ENCODE assay signal across 20 mouse cellular contexts in the genomic region with DNA sequence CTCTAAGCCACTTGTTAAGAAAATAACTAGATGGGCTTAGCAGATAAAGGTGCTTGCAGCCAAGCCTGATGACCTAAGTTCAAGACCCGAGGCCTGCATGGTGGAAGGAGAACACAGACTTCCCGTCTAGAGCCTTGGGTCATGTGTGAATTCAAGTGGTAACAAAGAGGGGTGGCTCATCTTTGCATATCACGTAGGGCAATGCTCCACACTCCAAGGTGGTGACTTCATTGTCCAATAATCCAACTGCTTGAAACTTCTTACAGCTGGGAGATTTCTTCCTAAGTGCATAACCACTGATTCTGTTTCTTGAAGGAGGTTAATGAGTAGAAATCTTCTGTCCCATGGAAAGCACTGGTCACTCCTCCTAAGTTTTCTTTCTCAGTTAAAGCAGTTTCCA. TPM values are rescaled to one million over a fixed set of nuclear protein-coding genes. Genes with fewer than 3 reads are reported as not detected.
"Had no signal": no experiment of that assay in that cellular context is flagged by ENCODE, and none has a peak within 500 bp of the region (broad histone marks: within the 10 kb centered on the region; RNA-seq: fewer than 3 reads in every experiment).

No protein-coding gene starts in this region.

- H3K9ac ChIP-seq: lung, embryonic 15.5 days; midbrain, embryonic 12.5 days; neural tube, embryonic 13.5 days; neural tube, embryonic 15.5 days had no signal

- H3K9me3 ChIP-seq: lung, embryonic 15.5 days; midbrain, embryonic 10.5 days; midbrain, embryonic 12.5 days; neural tube, embryonic 13.5 days; neural tube, embryonic 15.5 days had no signal

- H3K27me3 ChIP-seq: lung, embryonic 15.5 days; neural tube, embryonic 13.5 days; neural tube, embryonic 15.5 days had no signal

- H3K4me3 ChIP-seq: lung, embryonic 15.5 days; midbrain, embryonic 10.5 days; midbrain, embryonic 12.5 days; neural tube, embryonic 13.5 days; neural tube, embryonic 15.5 days had no signal

- H3K4me2 ChIP-seq: lung, embryonic 15.5 days; midbrain, embryonic 12.5 days; neural tube, embryonic 13.5 days; neural tube, embryonic 15.5 days had no signal

- ATAC-seq: midbrain, embryonic 16.5 days had no signal

- DNase-seq: lung, adult 18-20 months; lung, postnatal 10 days; lung, postnatal 4 days; midbrain, embryonic 14.5 days; retina, postnatal 1 day; right cerebral cortex, adult 18-20 months; right cerebral cortex, postnatal 25 days; right cerebral cortex, postnatal 4 days; spleen, adult 18-20 months; thymus, adult 18-20 months; thymus, postnatal 14 days; thymus, postnatal 36 days had no signal

- H3K36me3 ChIP-seq: lung, embryonic 15.5 days; midbrain, embryonic 10.5 days; midbrain, embryonic 12.5 days; neural tube, embryonic 13.5 days; neural tube, embryonic 15.5 days had no signal

- H3K27ac ChIP-seq: lung, embryonic 15.5 days; midbrain, embryonic 10.5 days; midbrain, embryonic 12.5 days; neural tube, embryonic 13.5 days; neural tube, embryonic 15.5 days had no signal

RNA-seq across cellular contexts. Expression of a gene that starts 22.6 kb away (rescaled TPM):
- polyA plus RNA-seq: liver, embryonic 16.5 days; small intestine, adult 2 months had no signal
